Mouse (Mus musculus) CH12.LX (cell line): Measurements from ENCODE around the gene Gm17387. TPM values are rescaled to one million over a fixed set of nuclear protein-coding genes. Genes with fewer than 3 reads are reported as not detected.

Source experiments
- DNase-seq: peaks from one replicate; pipeline ENCODE4 v3.0.0-alpha.2; 2013; ENCODE audit errors: extremely low read depth
- H3K27ac ChIP-seq: 2 replicates; pipeline ENCODE4 v1.5.1; 2012; ENCODE audit warnings: low read depth, mild to moderate bottlenecking, control low read depth, moderate library complexity; ENCODE audit not compliant: insufficient read depth
- H3K27me3 ChIP-seq: replicated peaks from 2 replicates; pipeline ENCODE3; 2012; ENCODE audit warnings: inconsistent platforms
- H3K36me3 ChIP-seq, 2 experiments: replicated peaks in 1 of 2; 2 replicates each; pipeline versions ENCODE3 to v1.6.1; 2012; ENCODE audit warnings: inconsistent platforms in 1 of 2, low read length in 1 of 2, mild to moderate bottlenecking in 1 of 2, mixed read lengths in 1 of 2, moderate library complexity in 1 of 2; ENCODE audit not compliant: control insufficient read depth in 1 of 2, insufficient read depth in 1 of 2
- H3K4me1 ChIP-seq, 2 experiments: 2 replicates each; pipeline ENCODE4 v1.6.1; 2012; ENCODE audit warnings: inconsistent platforms in 1 of 2, moderate library complexity in 1 of 2; ENCODE audit not compliant: insufficient read depth in 2 of 2, control insufficient read depth in 1 of 2
- H3K4me2 ChIP-seq: 2 replicates; pipeline ENCODE4 v1.6.1; 2012; ENCODE audit warnings: low read depth, mild to moderate bottlenecking, control low read depth; ENCODE audit not compliant: poor library complexity, insufficient read depth, severe bottlenecking
- H3K4me3 ChIP-seq, 3 experiments: fragments of 150-350 bp in 1 of 3; sonication (generic) in 1 of 3; replicated peaks in 1 of 3; 2 replicates each; pipeline versions ENCODE3 to v1.5.1; 2011 to 2012; ENCODE audit warnings: low read depth in 2 of 3, low read length in 2 of 3, mild to moderate bottlenecking in 2 of 3, moderate library complexity in 2 of 3, control low read depth in 1 of 3, improper control_type of control experiment in 1 of 3, inconsistent platforms in 1 of 3, mixed read lengths in 1 of 3; ENCODE audit not compliant: poor library complexity in 1 of 3
- H3K79me2 ChIP-seq: replicated peaks from 2 replicates; pipeline ENCODE4 v1.6.1; 2012; ENCODE audit warnings: mild to moderate bottlenecking, moderate library complexity; ENCODE audit not compliant: control insufficient read depth, poor library complexity, insufficient read depth, severe bottlenecking; ENCODE audit errors: extremely low read depth
- H3K9ac ChIP-seq: 2 replicates; pipeline ENCODE4 v1.6.1; 2012; ENCODE audit warnings: low read depth, mild to moderate bottlenecking, control low read depth, moderate library complexity; ENCODE audit not compliant: insufficient read depth
- H3K9me3 ChIP-seq: replicated peaks from 2 replicates; pipeline ENCODE3; 2012; ENCODE audit warnings: low read length, inconsistent platforms, mixed read lengths
- BHLHE40 ChIP-seq: IDR thresholded peaks from 2 replicates; pipeline ENCODE4 v1.6.1; 2011; ENCODE audit warnings: mild to moderate bottlenecking, low read depth, low read length, improper control_type of control experiment
- CHD1 ChIP-seq: IDR thresholded peaks from 2 replicates; pipeline ENCODE4 v1.6.1; 2012; ENCODE audit warnings: low read depth, low read length, improper control_type of control experiment, inconsistent platforms
- CHD2 ChIP-seq: IDR thresholded peaks from 2 replicates; pipeline ENCODE4 v1.6.1; 2011; ENCODE audit warnings: low read length, improper control_type of control experiment
- CTCF ChIP-seq, 2 experiments: IDR thresholded peaks in 1 of 2; conservative IDR thresholded peaks in 1 of 2; 2 replicates each; pipeline ENCODE4 v1.5.1; 2011 to 2012; ENCODE audit warnings: low read depth in 2 of 2, low read length in 2 of 2, improper control_type of control experiment in 1 of 2, inconsistent platforms in 1 of 2, mild to moderate bottlenecking in 1 of 2, moderate library complexity in 1 of 2
- EP300 ChIP-seq: IDR thresholded peaks from 2 replicates; pipeline ENCODE4 v1.6.1; 2011; ENCODE audit warnings: low read length, improper control_type of control experiment
- GABPA ChIP-seq: IDR thresholded peaks from 2 replicates; pipeline ENCODE4 v1.6.1; 2012; ENCODE audit warnings: low read depth, low read length, improper control_type of control experiment, inconsistent platforms; ENCODE audit not compliant: insufficient replicate concordance
- HCFC1 ChIP-seq: IDR thresholded peaks from 2 replicates; pipeline ENCODE4 v1.6.1; 2012; ENCODE audit warnings: low read depth, mild to moderate bottlenecking, inconsistent platforms, low read length, improper control_type of control experiment
- IRF4 ChIP-seq: IDR thresholded peaks from 2 replicates; pipeline ENCODE4 v1.6.1; 2014; ENCODE audit warnings: low read depth, mild to moderate bottlenecking, inconsistent platforms, low read length, improper control_type of control experiment
- JUND ChIP-seq: conservative IDR thresholded peaks from 2 replicates; pipeline ENCODE4 v1.6.1; 2011; ENCODE audit warnings: low read depth, low read length, improper control_type of control experiment
- MAX ChIP-seq: IDR thresholded peaks from 2 replicates; pipeline ENCODE4 v1.6.1; 2011; ENCODE audit warnings: low read length, improper control_type of control experiment
- MAZ ChIP-seq: IDR thresholded peaks from 2 replicates; pipeline ENCODE4 v1.6.1; 2012; ENCODE audit warnings: low read depth, mild to moderate bottlenecking, inconsistent platforms, low read length, improper control_type of control experiment, moderate library complexity
- MEF2A ChIP-seq: IDR thresholded peaks from 2 replicates; pipeline ENCODE4 v1.6.1; 2014; ENCODE audit warnings: low read depth, mild to moderate bottlenecking, inconsistent platforms, low read length, improper control_type of control experiment, borderline replicate concordance
- MYC ChIP-seq: IDR thresholded peaks from 2 replicates; pipeline ENCODE4 v1.6.1; 2011; ENCODE audit warnings: low read depth, mild to moderate bottlenecking, improper control_type of control experiment, low read length
- NRF1 ChIP-seq: IDR thresholded peaks from 2 replicates; pipeline ENCODE4 v1.6.1; 2014; ENCODE audit warnings: low read depth, mild to moderate bottlenecking, inconsistent platforms, low read length, improper control_type of control experiment, moderate library complexity
- POLR2A ChIP-seq: IDR thresholded peaks from 2 replicates; pipeline ENCODE4 v1.6.1; 2011; ENCODE audit warnings: low read depth, mild to moderate bottlenecking, improper control_type of control experiment, low read length
- TBP ChIP-seq: conservative IDR thresholded peaks from 2 replicates; pipeline ENCODE4 v1.6.1; 2011; ENCODE audit warnings: low read depth, low read length, improper control_type of control experiment
- USF1 ChIP-seq: IDR thresholded peaks from 2 replicates; pipeline ENCODE4 v1.6.1; 2014; ENCODE audit warnings: low read depth, mild to moderate bottlenecking, inconsistent platforms, low read length, improper control_type of control experiment
- ZKSCAN1 ChIP-seq: IDR thresholded peaks from 2 replicates; pipeline ENCODE4 v1.6.1; 2012; ENCODE audit warnings: low read depth, inconsistent platforms, low read length, improper control_type of control experiment, borderline replicate concordance
- ZNF384 ChIP-seq: IDR thresholded peaks from 2 replicates; pipeline ENCODE4 v1.6.1; 2012; ENCODE audit warnings: low read depth, low read length, improper control_type of control experiment, inconsistent platforms
- dilution Hi-C: fragments of 300-500 bp; cut with MboI; formaldehyde crosslinking; loops from 2 replicates; pipeline ENCODE4 v1.14.3; 2020; ENCODE audit warnings: low sequenced_read_pairs; ENCODE audit not compliant: extremely low pct_unique_long_range_greater_than_20kb, extremely low pct_ligation_motif_present
- in situ Hi-C: fragments of 300-500 bp; cut with MboI; formaldehyde crosslinking; loops from 3 replicates; pipeline ENCODE4 v1.14.3; 2019; ENCODE audit warnings: low sequenced_read_pairs, low pct_ligation_motif_present, low pct_unique_long_range_greater_than_20kb, mixed read lengths
- polyA plus RNA-seq: library from polyadenylated mRNA; unstranded; fragments of >175 nt; gene quantifications from 2 replicates; pipeline ENCODE4 v1.2.1, GENCODE M21; 2012; ENCODE audit warnings: low read depth; ENCODE audit not compliant: insufficient read length
- total RNA-seq, 2 experiments: library from RNA; depleted of rRNA; stranded (reverse); fragments of 300-350 nt in 1 of 2; fragments of >200 nt in 1 of 2; gene quantifications; 2 replicates each; pipeline ENCODE4 v1.2.3; 2012 to 2014

The Gm17387 gene
- total and polyA plus RNA-seq, 3 experiments = not detected

- in situ Hi-C loops = no loop called here
Observed at GRCm38 (mm10) chr7:141021489-141022449, 7.2 kb upstream of the Gm17387 start.

GRCm38 (mm10) chr7:141024865-141025838, 3.8 kb upstream of the Gm17387 start:
- no peak overlapping the region for H3K4me2 ChIP-seq
- H3K27me3 ChIP-seq = no peaks in the 10 kb centered on the region
- H3K27ac ChIP-seq = no peak overlapping the region
- no peaks in the 10 kb centered on the region for H3K79me2 ChIP-seq
- H3K4me3 ChIP-seq = no peak overlapping the region
- dilution Hi-C loops = no loop called here
- no peak overlapping the region for H3K9ac ChIP-seq
- no peak for TF ChIP-seq GABPA
- peak; percentile 24; the same call in 1 of the 2 replicates for TF ChIP-seq ZNF384
- no peak for TF ChIP-seq CHD1
- no peak for TF ChIP-seq USF1
- TF ChIP-seq HCFC1 = peak; percentile 57
- no peak for TF ChIP-seq MAZ
- peaks cover 11 to 33% of the 10 kb centered on the region in 2 experiments for H3K4me1 ChIP-seq
- DNase-seq = peak; percentile 41
- H3K36me3 ChIP-seq = no peaks in the 10 kb centered on the region
- no peaks in the 10 kb centered on the region for H3K9me3 ChIP-seq
- in situ Hi-C loops = no loop called here

More at GRCm38 (mm10) chr7:141021489-141022449, 7.2 kb upstream of the Gm17387 start:
- no peaks in the 10 kb centered on the region for H3K36me3 ChIP-seq
- TF ChIP-seq IRF4 (0 out of 2 replicates have a peak, but pooled peaks have one; percentile 58), JUND (peak; percentile 50; the same call in 1 of the 2 replicates), TBP (peak; percentile 56), MEF2A (no peak), CHD2 (peak; percentile 58; the same call in 1 of the 2 replicates), ZKSCAN1 (no peak; the same call in 1 of the 2 replicates), GABPA (no peak), POLR2A (peak; percentile 42), CTCF (conservative IDR thresholded peaks at IDR 0.05 in 1 of 2, IDR thresholded peaks at IDR 0.05 in 1 of 2; ENCODE audit: low read depth in 2 of 2, low read length in 2 of 2) (no peak), BHLHE40 (0 out of 2 replicates have a peak, but pooled peaks have one; percentile 26), EP300 (peak; percentile 69; the same call in 1 of the 2 replicates), MYC (peak; percentile 69; the same call in 1 of the 2 replicates), NRF1 (no peak), MAX (no peak), ZNF384 (peak; percentile 96)
- TF ChIP-seq, all 38 proteins: peak for 9
- H3K9me3 ChIP-seq = no peaks in the 10 kb centered on the region
- H3K27ac ChIP-seq = peak overlapping the region; percentile 60
- dilution Hi-C loops = no loop called here
- 0 out of 2 replicates have a peak overlapping the region, but pooled peaks have one; percentile 7 for H3K9ac ChIP-seq
- DNase-seq = peak; percentile 61
- peak overlapping the region; percentile 7 for H3K4me2 ChIP-seq
- H3K79me2 ChIP-seq = no peaks in the 10 kb centered on the region
- H3K4me3 ChIP-seq = no peak overlapping the region
- no peaks in the 10 kb centered on the region for H3K27me3 ChIP-seq
- peaks cover 14 to 42% of the 10 kb centered on the region in 2 experiments for H3K4me1 ChIP-seq
